Mouse (Mus musculus): ENCODE results near the gene Ccdc180. TPM values are rescaled to one million over a fixed set of nuclear protein-coding genes. Genes with fewer than 3 reads are reported as not detected.

The Ccdc180 gene
- polyA plus RNA-seq, 1 experiment from 2014 or later: 0.07 TPM

DNA sequence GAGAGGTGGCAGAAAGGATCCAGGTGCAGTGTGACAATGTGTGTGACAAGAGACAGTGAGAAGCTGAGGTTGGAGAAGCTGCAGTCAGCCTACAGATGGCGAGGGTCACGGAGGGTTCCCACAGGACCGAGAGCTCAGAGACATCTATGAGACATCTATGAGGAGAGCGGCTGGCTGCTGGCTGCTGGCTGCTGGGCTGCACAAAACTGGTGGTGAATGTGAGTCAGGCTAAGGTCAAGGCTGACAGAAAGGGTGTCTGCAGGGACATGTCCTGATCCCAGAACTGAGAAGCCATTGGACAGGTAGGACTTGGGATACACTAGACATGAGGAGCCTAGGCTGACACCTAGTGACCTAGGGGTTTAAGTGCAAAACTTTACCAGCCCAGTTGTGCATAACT, 33.9 kb downstream of the Ccdc180 start:
- no peak for ATAC-seq (replicated peaks; ENCODE audit: low FRiP score)
- 94% methylated on average over 4 of the region's 4 CpGs for WGBS
- Histone ChIP-seq H3K4me1 (replicated peaks; ENCODE audit: control insufficient read depth, insufficient read depth, low read length) (no peaks in the 10 kb centered on the region), H3K4me3 (ENCODE audit: low read depth, low read length) (no peak overlapping the region), H3K4me2 (ENCODE audit: low read depth, low read length, severe bottlenecking) (no peak overlapping the region), H3K36me3 (ENCODE audit: control insufficient read depth, insufficient read depth, low read length) (no peaks in the 10 kb centered on the region), H3K27me3 (ENCODE audit: control insufficient read depth, insufficient read depth, low read length) (no peaks in the 10 kb centered on the region), H3K27ac (ENCODE audit: low read depth, low read length) (no peak overlapping the region), H3K9ac (ENCODE audit: low read length) (no peak overlapping the region), H3K9me3 (ENCODE audit: control insufficient read depth, low read length) (no peaks in the 10 kb centered on the region)
- DNase-seq (ENCODE audit: low spot score): no peak

- H3K27me3 ChIP-seq (ENCODE audit: control insufficient read depth, insufficient read depth, low read length): no peaks in the 10 kb centered on the region
- no peak overlapping the region for H3K9ac ChIP-seq (ENCODE audit: low read length)
- H3K9me3 ChIP-seq (ENCODE audit: control insufficient read depth, low read length): no peaks in the 10 kb centered on the region
- H3K4me1 ChIP-seq (replicated peaks; ENCODE audit: control insufficient read depth, insufficient read depth, low read length): no peaks in the 10 kb centered on the region
- no peaks in the 10 kb centered on the region for H3K36me3 ChIP-seq (ENCODE audit: control insufficient read depth, insufficient read depth, low read length)
- no peak for ATAC-seq (replicated peaks; ENCODE audit: low FRiP score)
- no peak overlapping the region for H3K4me2 ChIP-seq (ENCODE audit: low read depth, low read length, severe bottlenecking)
- H3K4me3 ChIP-seq (ENCODE audit: low read depth, low read length): no peak overlapping the region
- no peak overlapping the region for H3K27ac ChIP-seq (ENCODE audit: low read depth, low read length)
- WGBS: 84% methylated on average over 4 of the region's 4 CpGs
- DNase-seq (ENCODE audit: low spot score): no peak
Measured at GRCm38 (mm10) chr4:45928561-45928960, 38.5 kb downstream of the Ccdc180 start.

DNA sequence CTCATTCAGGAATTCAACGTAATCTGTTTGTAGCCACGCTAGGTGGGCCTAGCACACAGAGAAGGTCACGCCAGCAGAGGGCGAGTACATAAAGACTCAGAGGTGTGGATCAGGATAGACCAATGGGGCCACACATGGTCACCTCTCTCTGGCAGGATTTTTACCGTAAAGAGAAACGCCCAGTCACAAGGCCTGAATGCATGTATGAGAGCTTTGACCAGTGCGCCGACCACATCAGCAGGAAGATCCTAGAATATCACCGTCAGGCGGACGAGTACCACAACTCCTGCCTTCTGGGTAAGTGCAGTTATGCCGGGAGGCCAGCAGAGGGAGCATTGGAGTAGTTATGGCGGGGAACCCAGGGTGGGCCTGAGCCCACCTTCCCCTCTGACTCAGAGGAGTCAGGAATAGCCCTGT, 51.5 kb downstream of the Ccdc180 start:
- Histone ChIP-seq H3K4me2 (ENCODE audit: low read depth, low read length, severe bottlenecking) (no peak overlapping the region), H3K27me3 (ENCODE audit: control insufficient read depth, insufficient read depth, low read length) (no peaks in the 10 kb centered on the region), H3K9me3 (ENCODE audit: control insufficient read depth, low read length) (no peaks in the 10 kb centered on the region), H3K4me1 (replicated peaks; ENCODE audit: control insufficient read depth, insufficient read depth, low read length) (no peaks in the 10 kb centered on the region), H3K4me3 (ENCODE audit: low read depth, low read length) (no peak overlapping the region), H3K36me3 (ENCODE audit: control insufficient read depth, insufficient read depth, low read length) (no peaks in the 10 kb centered on the region), H3K9ac (ENCODE audit: low read length) (no peak overlapping the region), H3K27ac (ENCODE audit: low read depth, low read length) (no peak overlapping the region)
- 32% methylated on average over 13 of the region's 13 CpGs for WGBS
- ATAC-seq (replicated peaks; ENCODE audit: low FRiP score) (no peak), DNase-seq (ENCODE audit: low spot score) (peak; percentile 79)

- Histone ChIP-seq H3K27ac (ENCODE audit: low read depth, low read length) (no peak overlapping the region), H3K4me3 (ENCODE audit: low read depth, low read length) (no peak overlapping the region), H3K9me3 (ENCODE audit: control insufficient read depth, low read length) (no peaks in the 10 kb centered on the region), H3K4me1 (replicated peaks; ENCODE audit: control insufficient read depth, insufficient read depth, low read length) (no peaks in the 10 kb centered on the region), H3K9ac (ENCODE audit: low read length) (no peak overlapping the region), H3K36me3 (ENCODE audit: control insufficient read depth, insufficient read depth, low read length) (no peaks in the 10 kb centered on the region), H3K27me3 (ENCODE audit: control insufficient read depth, insufficient read depth, low read length) (no peaks in the 10 kb centered on the region), H3K4me2 (ENCODE audit: low read depth, low read length, severe bottlenecking) (no peak overlapping the region)
- WGBS: 82% methylated on average over 8 of the region's 8 CpGs
- DNase-seq (ENCODE audit: low spot score) (no peak), ATAC-seq (replicated peaks; ENCODE audit: low FRiP score) (no peak)
Measured at GRCm38 (mm10) chr4:45947729-45948128, 57.6 kb downstream of the Ccdc180 start.

- H3K4me3 ChIP-seq (ENCODE audit: low read depth, low read length): no peak overlapping the region
- H3K27ac ChIP-seq (ENCODE audit: low read depth, low read length): no peak overlapping the region
- H3K4me1 ChIP-seq (replicated peaks; ENCODE audit: control insufficient read depth, insufficient read depth, low read length): no peaks in the 10 kb centered on the region
- H3K36me3 ChIP-seq (ENCODE audit: control insufficient read depth, insufficient read depth, low read length): no peaks in the 10 kb centered on the region
- no peaks in the 10 kb centered on the region for H3K9me3 ChIP-seq (ENCODE audit: control insufficient read depth, low read length)
- no peak overlapping the region for H3K9ac ChIP-seq (ENCODE audit: low read length)
- H3K4me2 ChIP-seq (ENCODE audit: low read depth, low read length, severe bottlenecking): no peak overlapping the region
- ATAC-seq (replicated peaks; ENCODE audit: low FRiP score): no peak
- no peaks in the 10 kb centered on the region for H3K27me3 ChIP-seq (ENCODE audit: control insufficient read depth, insufficient read depth, low read length)
- DNase-seq (ENCODE audit: low spot score): no peak
- 91% methylated on average over 7 of the region's 7 CpGs for WGBS
Measured at GRCm38 (mm10) chr4:45949109-45949848, 59.2 kb downstream of the Ccdc180 start.

DNA sequence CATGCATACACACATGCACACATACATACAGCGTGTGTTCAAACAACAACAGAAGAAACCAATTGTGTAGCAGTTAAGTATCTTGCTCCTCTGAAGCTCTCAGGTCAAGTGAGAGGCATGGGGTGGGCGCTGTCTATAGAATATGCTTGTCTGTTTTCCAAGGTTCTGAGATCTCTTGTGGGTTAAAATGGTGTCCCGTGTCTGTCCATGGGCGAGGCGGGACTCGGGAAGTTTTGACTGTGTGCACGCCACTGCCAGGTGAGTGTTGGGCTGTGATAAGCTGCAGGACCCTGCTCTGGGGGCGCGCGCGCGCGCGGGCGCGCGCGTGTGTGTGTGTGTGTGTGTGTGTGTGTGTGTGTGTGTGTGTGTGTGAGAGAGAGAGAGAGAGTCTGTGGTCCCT, 61.7 kb downstream of the Ccdc180 start:
- ATAC-seq (replicated peaks; ENCODE audit: low FRiP score) (no peak), DNase-seq (ENCODE audit: low spot score) (no peak)
- no peaks in the 10 kb centered on the region for H3K4me1 ChIP-seq (replicated peaks; ENCODE audit: control insufficient read depth, insufficient read depth, low read length)
- H3K9me3 ChIP-seq (ENCODE audit: control insufficient read depth, low read length): no peaks in the 10 kb centered on the region
- no peak overlapping the region for H3K4me3 ChIP-seq (ENCODE audit: low read depth, low read length)
- WGBS: 94% methylated on average over 18 of the region's 18 CpGs
- no peaks in the 10 kb centered on the region for H3K36me3 ChIP-seq (ENCODE audit: control insufficient read depth, insufficient read depth, low read length)
- H3K27me3 ChIP-seq (ENCODE audit: control insufficient read depth, insufficient read depth, low read length): no peaks in the 10 kb centered on the region
- no peak overlapping the region for H3K9ac ChIP-seq (ENCODE audit: low read length)
- H3K27ac ChIP-seq (ENCODE audit: low read depth, low read length): no peak overlapping the region
- no peak overlapping the region for H3K4me2 ChIP-seq (ENCODE audit: low read depth, low read length, severe bottlenecking)

DNA sequence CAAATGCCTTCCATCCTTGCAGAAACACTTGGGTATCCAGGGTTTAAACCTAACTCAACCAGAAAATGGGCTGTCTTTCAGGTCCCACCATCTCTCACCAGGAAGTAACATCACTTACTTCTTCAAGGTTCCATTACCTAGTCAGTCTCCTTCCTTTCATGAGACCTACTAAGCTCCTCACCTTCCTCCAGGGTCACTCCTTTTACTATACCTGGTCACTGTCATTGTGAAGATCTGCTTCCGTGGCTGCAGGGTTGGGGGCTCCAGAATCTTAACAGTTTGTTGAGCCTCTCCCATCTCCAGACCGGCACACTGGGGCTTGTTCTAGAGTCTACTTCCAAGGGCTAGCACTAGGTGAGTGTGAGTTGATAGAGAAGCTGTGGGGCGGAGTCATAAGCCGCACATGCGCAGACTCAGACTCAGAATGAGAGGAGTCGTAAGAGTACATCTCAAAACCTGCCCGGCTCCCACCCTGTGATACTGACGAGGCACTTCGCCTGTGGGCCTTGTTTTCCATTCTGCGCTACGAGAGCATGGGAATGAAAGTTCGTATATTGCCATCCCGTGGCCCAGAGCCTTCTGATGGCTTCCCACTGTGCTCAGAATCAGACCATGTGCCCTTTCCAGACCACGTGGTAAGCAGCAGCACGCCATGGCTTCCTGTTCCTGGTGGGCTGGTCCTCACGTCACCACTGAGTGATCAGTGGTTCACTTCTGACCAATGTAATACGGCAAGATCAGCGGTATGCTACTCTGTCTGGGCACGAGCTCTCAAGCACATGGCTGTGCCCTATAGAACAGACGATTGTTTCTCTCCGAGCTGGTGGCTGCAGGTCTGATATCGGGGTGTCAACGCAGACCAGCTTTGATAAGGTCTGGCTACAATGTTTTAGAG, 63.2 kb downstream of the Ccdc180 start:
- Histone ChIP-seq H3K27ac (ENCODE audit: low read depth, low read length) (no peak overlapping the region), H3K4me1 (replicated peaks; ENCODE audit: control insufficient read depth, insufficient read depth, low read length) (no peaks in the 10 kb centered on the region), H3K9ac (ENCODE audit: low read length) (no peak overlapping the region), H3K9me3 (ENCODE audit: control insufficient read depth, low read length) (no peaks in the 10 kb centered on the region), H3K4me3 (ENCODE audit: low read depth, low read length) (no peak overlapping the region), H3K36me3 (ENCODE audit: control insufficient read depth, insufficient read depth, low read length) (no peaks in the 10 kb centered on the region), H3K27me3 (ENCODE audit: control insufficient read depth, insufficient read depth, low read length) (no peaks in the 10 kb centered on the region), H3K4me2 (ENCODE audit: low read depth, low read length, severe bottlenecking) (no peak overlapping the region)
- 94% methylated on average over 23 of the region's 23 CpGs for WGBS
- no peak for DNase-seq (ENCODE audit: low spot score)
- ATAC-seq (replicated peaks; ENCODE audit: low FRiP score): no peak

DNA sequence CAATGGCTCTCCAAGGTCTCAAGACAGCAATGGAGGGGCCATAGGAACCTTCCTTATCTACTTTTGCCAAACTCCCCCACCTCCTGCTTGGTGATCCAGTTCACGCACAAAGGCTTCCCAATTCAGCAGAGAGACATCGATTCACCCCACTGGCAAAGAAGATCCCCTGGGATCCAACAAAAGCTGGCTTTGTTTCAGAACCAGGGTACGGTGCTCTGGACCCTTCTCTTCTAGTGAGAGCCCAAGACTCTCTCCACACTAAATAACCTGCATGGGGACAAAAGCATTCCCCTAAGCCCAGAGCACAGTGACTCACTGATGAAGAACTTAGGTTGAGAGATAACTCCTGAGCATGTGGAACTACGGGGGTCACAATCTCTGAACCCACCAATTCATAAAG, 65.1 kb downstream of the Ccdc180 start:
- H3K4me3 ChIP-seq (ENCODE audit: low read depth, low read length): no peak overlapping the region
- H3K4me1 ChIP-seq (replicated peaks; ENCODE audit: control insufficient read depth, insufficient read depth, low read length): no peaks in the 10 kb centered on the region
- H3K36me3 ChIP-seq (ENCODE audit: control insufficient read depth, insufficient read depth, low read length): no peaks in the 10 kb centered on the region
- no peak overlapping the region for H3K9ac ChIP-seq (ENCODE audit: low read length)
- no peaks in the 10 kb centered on the region for H3K9me3 ChIP-seq (ENCODE audit: control insufficient read depth, low read length)
- no peak overlapping the region for H3K27ac ChIP-seq (ENCODE audit: low read depth, low read length)
- H3K4me2 ChIP-seq (ENCODE audit: low read depth, low read length, severe bottlenecking): no peak overlapping the region
- H3K27me3 ChIP-seq (ENCODE audit: control insufficient read depth, insufficient read depth, low read length): no peaks in the 10 kb centered on the region
- ATAC-seq (replicated peaks; ENCODE audit: low FRiP score) (no peak), DNase-seq (ENCODE audit: low spot score) (no peak)
- WGBS: 82% methylated on average over 4 of the region's 4 CpGs

All from forebrain, embryonic 11.5 days (tissue).